Mouse (Mus musculus) liver, embryonic 14.5 days (tissue): ENCODE measurements around the gene Osbpl10. TPM values are rescaled to one million over a fixed set of nuclear protein-coding genes. Genes with fewer than 3 reads are reported as not detected.
"Not testable (repeated sequence)": the region's sequence is repeated elsewhere in the genome, so short reads cannot be mapped to it uniquely, and the experiment has no call there.

Source experiments
- ATAC-seq: fragments of 200-750 bp; cut with Nextera tagmentation; 2 replicates; pipeline ENCODE4 v1.8.0; 2017; ENCODE audit warnings: moderate number of reproducible peaks, mild to moderate bottlenecking, moderate library complexity; ENCODE audit not compliant: insufficient read depth
- DNase-seq, 3 experiments: peaks; one replicate each; pipeline ENCODE4 v3.0.0-alpha.2; 2012 to 2013; ENCODE audit warnings: low read depth in 3 of 3, low spot score in 3 of 3
- H3K27ac ChIP-seq: fragments of 300-500 bp; sonication (generic); 2 replicates; pipeline ENCODE4 v1.5.1; 2014; ENCODE audit warnings: moderate library complexity, mild to moderate bottlenecking, control low read depth, inconsistent platforms
- H3K27me3 ChIP-seq: fragments of 300-500 bp; sonication (generic); 2 replicates; pipeline ENCODE4 v1.6.1; 2014; ENCODE audit warnings: mild to moderate bottlenecking, low read length, moderate library complexity; ENCODE audit not compliant: control insufficient read depth, insufficient read depth
- H3K36me3 ChIP-seq: fragments of 300-500 bp; sonication (generic); replicated peaks from 2 replicates; pipeline ENCODE4 v1.6.1; 2014; ENCODE audit warnings: low read depth; ENCODE audit not compliant: control insufficient read depth, insufficient read depth
- H3K4me1 ChIP-seq, 2 experiments: fragments of 200-500 bp in 1 of 2; fragments of 300-500 bp in 1 of 2; sonication (generic) in 1 of 2; replicated peaks; 2 replicates each; pipeline ENCODE4 v1.6.1; 2012 to 2014; ENCODE audit warnings: antibody characterized with exemption in 1 of 2, inconsistent platforms in 1 of 2, low read length in 1 of 2; ENCODE audit not compliant: control insufficient read depth in 2 of 2, insufficient read depth in 2 of 2
- H3K4me2 ChIP-seq: fragments of 300-500 bp; sonication (generic); 2 replicates; pipeline ENCODE4 v1.6.1; 2014; ENCODE audit warnings: low read depth, mild to moderate bottlenecking, control low read depth, moderate library complexity
- H3K4me3 ChIP-seq, 2 experiments: fragments of 200-500 bp in 1 of 2; fragments of 300-500 bp in 1 of 2; sonication (generic) in 1 of 2; 2 replicates each; pipeline ENCODE4 v1.5.1; 2012 to 2014; ENCODE audit warnings: low read depth in 2 of 2, low read length in 2 of 2, mild to moderate bottlenecking in 2 of 2, control low read depth in 1 of 2, inconsistent platforms in 1 of 2, moderate library complexity in 1 of 2; ENCODE audit not compliant: insufficient read depth in 1 of 2
- H3K9ac ChIP-seq: fragments of 300-500 bp; sonication (generic); replicated peaks from 2 replicates; pipeline ENCODE4 v1.6.1; 2014; ENCODE audit warnings: mild to moderate bottlenecking, control low read depth, moderate library complexity
- H3K9me3 ChIP-seq: fragments of 300-500 bp; sonication (generic); 2 replicates; pipeline ENCODE4 v1.6.1; 2016; ENCODE audit warnings: low read length, mixed read lengths; ENCODE audit not compliant: control insufficient read depth
- CTCF ChIP-seq: IDR thresholded peaks from 2 replicates; pipeline ENCODE4 v1.5.1; 2016; ENCODE audit warnings: antibody characterized with exemption, low read depth, control low read depth
- EP300 ChIP-seq: IDR thresholded peaks from 2 replicates; pipeline ENCODE4 v1.6.1; 2016; ENCODE audit warnings: antibody characterized with exemption, low read depth
- WGBS: fragments of 180-500 bp; shearing (Covaris S2); extraction: QIAGEN DNeasy Blood & Tissue Kit; methylation state at CpG from one replicate; pipeline ENCODE4 v1.1.7; 2014; ENCODE audit not compliant: insufficient replicate concordance; 5-methylcytosine and 5-hydroxymethylcytosine counted together
- polyA plus RNA-seq, 2 experiments: library from polyadenylated mRNA; depleted of rRNA in 1 of 2; stranded (reverse) in 1 of 2; unstranded in 1 of 2; fragments of >200 nt; fragmentation: Nextera tagmentation in 1 of 2; extraction: Ambion mirVana in 1 of 2; gene quantifications; 2 replicates each; pipeline versions ENCODE4 v1.2.1 to v1.2.3; 2012 to 2014

Osbpl10 gene
- polyA plus RNA-seq, 2 experiments, result 0.08 to 0.29 TPM

DNA sequence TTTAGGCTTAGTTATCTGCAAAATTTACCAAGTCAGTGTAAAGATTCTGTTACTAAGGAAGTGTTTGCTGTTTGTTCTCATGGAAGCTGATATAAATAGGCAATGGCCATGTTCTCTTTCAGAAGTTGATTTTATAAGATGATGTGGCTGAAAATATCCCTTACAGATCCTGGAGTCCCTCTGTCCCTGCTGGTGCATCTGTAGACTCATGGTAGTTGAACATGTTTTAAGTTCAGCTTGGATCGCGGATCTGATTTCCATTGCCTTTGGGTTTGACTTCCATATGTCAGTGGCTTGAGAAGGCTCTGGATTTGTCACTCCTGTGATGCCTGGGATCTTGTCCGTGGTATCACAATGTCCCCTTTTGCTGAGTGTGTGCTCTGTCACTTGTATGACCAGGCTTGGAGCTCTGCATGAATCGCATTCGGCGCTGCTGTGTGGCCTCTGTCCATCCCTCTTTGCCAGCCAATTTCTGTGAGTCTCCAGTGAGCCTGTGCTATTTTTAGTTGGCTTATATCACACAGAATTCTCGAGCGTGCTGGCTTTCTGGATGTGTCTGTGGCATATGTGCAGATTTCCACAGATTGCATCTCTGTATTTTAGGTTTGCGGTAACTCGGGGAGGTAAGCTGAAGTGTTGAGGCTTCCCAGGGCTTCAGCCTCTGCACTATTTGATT is 45.5 kb downstream of the Osbpl10 start:
- Histone ChIP-seq H3K9ac (no peak overlapping the region), H3K27ac (no peak overlapping the region), H3K4me2 (no peak overlapping the region), H3K36me3 (no peaks in the 10 kb centered on the region), H3K4me3 (no peak overlapping the region), H3K4me1 (no peaks in the 10 kb centered on the region), H3K9me3 (no peaks in the 10 kb centered on the region), H3K27me3 (no peaks in the 10 kb centered on the region)
- TF ChIP-seq EP300, result no peak
- TF ChIP-seq CTCF, result no peak
- WGBS, result 70% methylated on average over 10 of the region's 10 CpGs
- DNase-seq (no peak), ATAC-seq (no peak)

DNA sequence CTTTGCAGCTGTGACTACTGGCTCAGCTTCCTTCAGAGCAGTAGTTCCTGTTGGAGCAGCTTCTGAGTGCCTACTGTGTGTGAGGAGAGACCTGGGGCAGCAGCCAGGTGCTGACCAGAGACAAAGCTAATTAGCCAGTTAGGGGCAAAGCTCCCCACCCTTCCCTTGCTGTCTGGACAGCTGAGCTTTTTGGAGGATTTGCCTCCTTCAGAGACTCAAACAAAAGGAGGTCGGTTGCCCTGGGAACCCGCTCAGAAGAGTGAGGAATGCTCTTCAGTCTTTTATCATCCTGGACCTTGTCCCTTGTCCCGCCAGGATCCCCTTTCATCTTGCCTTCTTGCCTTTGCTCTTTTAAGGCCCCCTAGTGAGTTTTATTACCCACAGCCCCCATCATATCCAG is 50.9 kb downstream of the Osbpl10 start:
- H3K9ac ChIP-seq, result no peak overlapping the region
- TF ChIP-seq CTCF (no peak), EP300 (no peak)
- H3K27ac ChIP-seq, result no peak overlapping the region
- no peak for ATAC-seq
- no peaks in the 10 kb centered on the region for H3K9me3 ChIP-seq
- no peak overlapping the region for H3K4me3 ChIP-seq
- H3K27me3 ChIP-seq, result no peaks in the 10 kb centered on the region
- H3K36me3 ChIP-seq, result no peaks in the 10 kb centered on the region
- H3K4me2 ChIP-seq, result no peak overlapping the region
- no peaks in the 10 kb centered on the region for H3K4me1 ChIP-seq
- 38% methylated on average over 3 of the region's 3 CpGs for WGBS
- DNase-seq, result no peak

DNA sequence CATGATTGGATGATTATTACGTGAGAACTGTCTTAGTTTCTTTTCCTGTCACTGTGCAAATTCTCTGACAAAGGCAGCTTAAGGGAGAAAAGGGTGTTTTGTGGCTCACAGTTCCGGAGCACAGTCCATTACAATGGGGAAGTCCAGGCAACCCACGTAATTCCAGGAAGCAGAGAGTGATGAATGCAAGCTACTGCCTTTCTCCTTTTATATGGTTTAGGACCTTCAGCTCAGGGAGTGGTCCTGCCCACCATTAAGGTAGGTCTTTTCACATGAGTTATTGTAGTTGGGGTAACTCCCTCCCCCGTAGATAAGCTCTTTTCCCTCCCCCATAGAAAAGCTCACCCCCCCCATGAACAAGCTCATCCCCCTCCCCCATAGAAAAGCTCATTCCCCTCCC is 52.2 kb downstream of the Osbpl10 start:
- Histone ChIP-seq H3K4me3 (no peak overlapping the region), H3K27ac (no peak overlapping the region), H3K27me3 (no peaks in the 10 kb centered on the region), H3K9ac (no peak overlapping the region), H3K36me3 (no peaks in the 10 kb centered on the region), H3K9me3 (no peaks in the 10 kb centered on the region), H3K4me2 (no peak overlapping the region), H3K4me1 (no peaks in the 10 kb centered on the region)
- ATAC-seq (no peak), DNase-seq (no peak)
- 35% methylated on average over 4 of the region's 4 CpGs for WGBS
- TF ChIP-seq EP300 (no peak), CTCF (no peak)

DNA sequence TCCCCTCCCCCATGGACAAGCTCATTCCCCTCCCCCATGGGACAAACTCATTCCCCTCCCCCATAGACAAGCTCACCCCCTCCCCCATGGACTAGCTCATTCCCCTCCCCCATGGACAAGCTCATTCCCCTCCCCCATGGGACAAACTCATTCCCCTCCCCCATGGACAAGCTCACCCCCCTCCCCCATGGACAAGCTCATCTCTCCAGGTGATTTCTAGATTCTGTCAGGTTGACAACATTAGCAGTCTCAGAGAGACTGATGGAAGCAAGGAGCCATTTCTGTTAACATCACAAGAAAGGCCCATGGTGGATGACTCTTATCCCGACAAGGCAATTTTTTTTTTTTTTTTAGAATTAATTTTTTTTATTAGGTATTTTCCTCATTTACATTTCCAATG is 52.7 kb downstream of the Osbpl10 start:
- H3K27me3 ChIP-seq, DNase-seq, ATAC-seq, H3K4me2 ChIP-seq, H3K36me3 ChIP-seq, H3K27ac ChIP-seq, H3K9ac ChIP-seq, H3K9me3 ChIP-seq, H3K4me3 ChIP-seq, H3K4me1 ChIP-seq: not testable (repeated sequence)
- WGBS, result 67% methylated on average over 1 of the region's 1 CpGs

DNA sequence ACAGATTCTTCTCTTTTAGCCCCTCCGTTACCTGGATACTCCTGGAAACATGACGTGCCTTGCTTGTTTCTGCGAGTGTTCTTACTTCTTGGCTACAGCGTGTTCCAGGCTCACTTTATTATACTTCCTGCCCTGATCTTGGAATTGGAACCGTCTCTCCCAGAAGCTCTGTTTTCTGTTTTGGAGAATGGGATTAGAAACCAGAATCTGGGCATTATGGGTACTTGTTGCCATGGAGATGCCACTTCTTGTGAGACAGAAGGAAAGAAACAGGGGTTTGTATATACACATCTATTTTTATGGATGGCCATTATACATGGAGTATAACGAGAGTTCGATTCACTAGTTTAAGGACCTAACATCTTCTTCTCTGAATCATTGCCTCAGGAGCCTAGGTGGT is 54.4 kb downstream of the Osbpl10 start:
- TF ChIP-seq CTCF (no peak), EP300 (no peak)
- H3K4me3 ChIP-seq, result no peak overlapping the region
- no peak for ATAC-seq
- 72% methylated on average over 7 of the region's 7 CpGs for WGBS
- H3K4me2 ChIP-seq, result no peak overlapping the region
- H3K9me3 ChIP-seq, result no peaks in the 10 kb centered on the region
- H3K27me3 ChIP-seq, result no peaks in the 10 kb centered on the region
- H3K27ac ChIP-seq, result no peak overlapping the region
- DNase-seq, result no peak
- H3K36me3 ChIP-seq, result no peaks in the 10 kb centered on the region
- H3K4me1 ChIP-seq, result no peaks in the 10 kb centered on the region
- H3K9ac ChIP-seq, result no peak overlapping the region

DNA sequence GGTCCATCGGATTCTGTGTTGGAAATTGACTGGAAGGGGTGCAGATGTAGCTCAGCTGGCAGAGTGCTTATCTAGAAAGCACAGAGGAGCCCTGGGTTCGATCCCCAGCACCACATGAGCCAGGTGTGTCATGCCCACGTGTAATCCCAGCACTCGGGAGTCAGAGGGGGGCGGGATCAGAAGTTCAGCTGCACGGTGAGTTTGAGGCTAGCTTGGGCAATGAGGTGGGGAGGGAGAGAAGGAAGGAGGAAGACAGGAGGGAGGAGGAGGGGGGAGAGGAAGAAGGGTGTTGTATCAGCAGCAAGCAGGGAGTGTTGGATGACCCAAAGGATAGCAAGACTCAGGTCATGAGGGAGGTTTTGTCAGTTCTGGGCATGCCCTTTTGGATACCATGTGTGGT is 55.9 kb downstream of the Osbpl10 start:
- H3K4me2 ChIP-seq, result no peak overlapping the region
- no peak overlapping the region for H3K27ac ChIP-seq
- no peak overlapping the region for H3K4me3 ChIP-seq
- no peak for ATAC-seq
- no peaks in the 10 kb centered on the region for H3K9me3 ChIP-seq
- H3K9ac ChIP-seq, result no peak overlapping the region
- no peaks in the 10 kb centered on the region for H3K27me3 ChIP-seq
- H3K36me3 ChIP-seq, result no peaks in the 10 kb centered on the region
- WGBS, result 44% methylated on average over 6 of the region's 6 CpGs
- DNase-seq, result no peak
- H3K4me1 ChIP-seq, result no peaks in the 10 kb centered on the region
- no peak for TF ChIP-seq CTCF
- TF ChIP-seq EP300, result no peak
